Mouse (Mus musculus): Measurements from ENCODE around the gene Homez. TPM values are rescaled to one million over a fixed set of nuclear protein-coding genes. Genes with fewer than 3 reads are reported as not detected.

The Homez gene
- polyA plus RNA-seq, 1 experiment from 2014 or later, result 19.9 TPM

- H3K27me3 ChIP-seq (ENCODE audit: insufficient read depth, low read length), result no peaks in the 10 kb centered on the region
- H3K27ac ChIP-seq (ENCODE audit: low read length), result peak overlapping the region; percentile 96
- peak overlapping the region; percentile 93 for H3K4me3 ChIP-seq (ENCODE audit: low read length)
- peak; percentile 72 for ATAC-seq (ENCODE audit: low FRiP score, low TSS enrichment)
- peaks cover 29% of the 10 kb centered on the region for H3K36me3 ChIP-seq (ENCODE audit: insufficient read depth, low read length)
- H3K4me2 ChIP-seq (replicated peaks; ENCODE audit: low read depth, low read length), result peak overlapping the region; percentile 82
- peak overlapping the region; percentile 100 for H3K9ac ChIP-seq (replicated peaks; ENCODE audit: low read length)
- no peaks in the 10 kb centered on the region for H3K9me3 ChIP-seq (ENCODE audit: low read length)
- WGBS, result under 1% methylated on average over 38 of the region's 54 CpGs
- H3K4me1 ChIP-seq (ENCODE audit: insufficient read depth, low read length), result peaks cover 31% of the 10 kb centered on the region
These were observed 23.8 kb upstream of the Homez start for GRCm38 (mm10) chr14:54894296-54895151.

GRCm38 (mm10) chr14:54893651-54894181 lies 23.0 kb upstream of the Homez start:
- H3K27ac ChIP-seq (ENCODE audit: low read length), result peak overlapping the region; percentile 96
- peak; percentile 99 for ATAC-seq (ENCODE audit: low FRiP score, low TSS enrichment)

GRCm38 (mm10) chr14:54892200-54892599 lies 21.4 kb upstream of the Homez start, which contains the start of gene Pabpn1:
Pabpn1 (plus strand) TSS chr14:54892500.
- H3K9me3 ChIP-seq (ENCODE audit: low read length), result no peaks in the 10 kb centered on the region
- peaks cover 25% of the 10 kb centered on the region for H3K4me1 ChIP-seq (ENCODE audit: insufficient read depth, low read length)
- WGBS, result 92% methylated on average over 3 of the region's 3 CpGs

More at GRCm38 (mm10) chr14:54893651-54894181, 23.0 kb upstream of the Homez start:
- 0% methylated on average over 38 of the region's 38 CpGs for WGBS
- peak overlapping the region; percentile 53 for H3K4me2 ChIP-seq (replicated peaks; ENCODE audit: low read depth, low read length)
- no peaks in the 10 kb centered on the region for H3K27me3 ChIP-seq (ENCODE audit: insufficient read depth, low read length)
- H3K4me1 ChIP-seq (ENCODE audit: insufficient read depth, low read length), result peaks cover 31% of the 10 kb centered on the region
- H3K4me3 ChIP-seq (ENCODE audit: low read length), result peak overlapping the region; percentile 93
- peaks cover 29% of the 10 kb centered on the region for H3K36me3 ChIP-seq (ENCODE audit: insufficient read depth, low read length)
- H3K9ac ChIP-seq (replicated peaks; ENCODE audit: low read length), result peak overlapping the region; percentile 100
- no peaks in the 10 kb centered on the region for H3K9me3 ChIP-seq (ENCODE audit: low read length)

GRCm38 (mm10) chr14:54885309-54885708 lies 14.5 kb upstream of the Homez start:
- ATAC-seq (ENCODE audit: low FRiP score, low TSS enrichment), result no peak
- Histone ChIP-seq H3K4me3 (ENCODE audit: low read length) (no peak overlapping the region), H3K27me3 (ENCODE audit: insufficient read depth, low read length) (no peaks in the 10 kb centered on the region), H3K36me3 (ENCODE audit: insufficient read depth, low read length) (0 out of 2 replicates have a peak, but pooled peaks cover 2% of the 10 kb centered on the region), H3K9me3 (ENCODE audit: low read length) (no peaks in the 10 kb centered on the region), H3K9ac (replicated peaks; ENCODE audit: low read length) (0 out of 2 replicates have a peak overlapping the region, but pooled peaks have one; percentile 15), H3K4me1 (ENCODE audit: insufficient read depth, low read length) (peaks cover 22% of the 10 kb centered on the region), H3K27ac (ENCODE audit: low read length) (no peak overlapping the region), H3K4me2 (replicated peaks; ENCODE audit: low read depth, low read length) (peak overlapping the region; percentile 69; the same call in 1 of the 2 replicates)
- WGBS, result 83% methylated on average over 11 of the region's 11 CpGs

More at GRCm38 (mm10) chr14:54892200-54892599, 21.4 kb upstream of the Homez start, which contains the start of gene Pabpn1:
- peaks cover 18% of the 10 kb centered on the region for H3K36me3 ChIP-seq (ENCODE audit: insufficient read depth, low read length)
- H3K4me3 ChIP-seq (ENCODE audit: low read length), result peak within 1 kb of the TSS; percentile 93
- peak within 1 kb of the TSS; percentile 68 for H3K9ac ChIP-seq (replicated peaks; ENCODE audit: low read length)
- H3K4me2 ChIP-seq (replicated peaks; ENCODE audit: low read depth, low read length), result peak within 1 kb of the TSS; percentile 53
- peak within 1 kb of the TSS; percentile 89 for H3K27ac ChIP-seq (ENCODE audit: low read length)
- no peaks in the 10 kb centered on the region for H3K27me3 ChIP-seq (ENCODE audit: insufficient read depth, low read length)
- ATAC-seq (ENCODE audit: low FRiP score, low TSS enrichment), result no peak

GRCm38 (mm10) chr14:54884022-54884712 lies 13.4 kb upstream of the Homez start:
- 12% methylated on average over 21 of the region's 21 CpGs for WGBS
- peak overlapping the region; percentile 81 for H3K4me3 ChIP-seq (ENCODE audit: low read length)
- H3K36me3 ChIP-seq (ENCODE audit: insufficient read depth, low read length), result 0 out of 2 replicates have a peak, but pooled peaks cover 2% of the 10 kb centered on the region
- no peaks in the 10 kb centered on the region for H3K27me3 ChIP-seq (ENCODE audit: insufficient read depth, low read length)
- H3K9me3 ChIP-seq (ENCODE audit: low read length), result no peaks in the 10 kb centered on the region
- H3K9ac ChIP-seq (replicated peaks; ENCODE audit: low read length), result peak overlapping the region; percentile 91
- peak; percentile 7; the same call in 1 of the 2 replicates for ATAC-seq (ENCODE audit: low FRiP score, low TSS enrichment)
- peak overlapping the region; percentile 99 for H3K27ac ChIP-seq (ENCODE audit: low read length)
- H3K4me2 ChIP-seq (replicated peaks; ENCODE audit: low read depth, low read length), result peak overlapping the region; percentile 69
- H3K4me1 ChIP-seq (ENCODE audit: insufficient read depth, low read length), result peaks cover 22% of the 10 kb centered on the region

GRCm38 (mm10) chr14:54883154-54884021 lies 12.6 kb upstream of the Homez start, which contains the start of the genes Bcl2l2 and Gm20521:
Bcl2l2 (plus strand) TSS chr14:54883377.
Gm20521 (plus strand) TSS chr14:54883441.
- H3K9me3 ChIP-seq (ENCODE audit: low read length), result no peaks in the 10 kb centered on the region
- H3K9ac ChIP-seq (replicated peaks; ENCODE audit: low read length), result peak within 1 kb of the TSS; percentile 91
- H3K4me3 ChIP-seq (ENCODE audit: low read length), result peak within 1 kb of the TSS; percentile 81
- no peaks in the 10 kb centered on the region for H3K27me3 ChIP-seq (ENCODE audit: insufficient read depth, low read length)
- peak; percentile 94 for ATAC-seq (ENCODE audit: low FRiP score, low TSS enrichment)
- peak within 1 kb of the TSS; percentile 69 for H3K4me2 ChIP-seq (replicated peaks; ENCODE audit: low read depth, low read length)
- WGBS, result under 1% methylated on average over 24 of the region's 27 CpGs
- H3K36me3 ChIP-seq (ENCODE audit: insufficient read depth, low read length), result 0 out of 2 replicates have a peak, but pooled peaks cover 2% of the 10 kb centered on the region
- peak within 1 kb of the TSS; percentile 99 for H3K27ac ChIP-seq (ENCODE audit: low read length)
- peaks cover 22% of the 10 kb centered on the region for H3K4me1 ChIP-seq (ENCODE audit: insufficient read depth, low read length)

- H3K4me1 ChIP-seq (ENCODE audit: insufficient read depth, low read length), result peaks cover 14% of the 10 kb centered on the region
- H3K27ac ChIP-seq (ENCODE audit: low read length), result peak within 1 kb of the TSS; percentile 88
- ATAC-seq (ENCODE audit: low FRiP score, low TSS enrichment), result peak; percentile 82
- H3K4me3 ChIP-seq (ENCODE audit: low read length), result peak within 1 kb of the TSS; percentile 85
- H3K9ac ChIP-seq (replicated peaks; ENCODE audit: low read length), result peak within 1 kb of the TSS; percentile 87
- H3K27me3 ChIP-seq (ENCODE audit: insufficient read depth, low read length), result no peaks in the 10 kb centered on the region
- H3K9me3 ChIP-seq (ENCODE audit: low read length), result no peaks in the 10 kb centered on the region
- no peaks in the 10 kb centered on the region for H3K36me3 ChIP-seq (ENCODE audit: insufficient read depth, low read length)
- WGBS, result under 1% methylated on average over 44 of the region's 61 CpGs
- H3K4me2 ChIP-seq (replicated peaks; ENCODE audit: low read depth, low read length), result peak within 1 kb of the TSS; percentile 99
These were observed 6.4 kb upstream of the Homez start, which contains the start of gene Ppp1r3e for GRCm38 (mm10) chr14:54877048-54877715. Ppp1r3e (minus strand) TSS chr14:54877550.

- peaks cover 14% of the 10 kb centered on the region for H3K4me1 ChIP-seq (ENCODE audit: insufficient read depth, low read length)
- no peaks in the 10 kb centered on the region for H3K27me3 ChIP-seq (ENCODE audit: insufficient read depth, low read length)
- peak overlapping the region; percentile 99 for H3K4me2 ChIP-seq (replicated peaks; ENCODE audit: low read depth, low read length)
- H3K9ac ChIP-seq (replicated peaks; ENCODE audit: low read length), result peak overlapping the region; percentile 87
- no peaks in the 10 kb centered on the region for H3K36me3 ChIP-seq (ENCODE audit: insufficient read depth, low read length)
- peak; percentile 92 for ATAC-seq (ENCODE audit: low FRiP score, low TSS enrichment)
- WGBS, result under 1% methylated on average over 59 of the region's 72 CpGs
- H3K4me3 ChIP-seq (ENCODE audit: low read length), result peak overlapping the region; percentile 85
- peak overlapping the region; percentile 88 for H3K27ac ChIP-seq (ENCODE audit: low read length)
- no peaks in the 10 kb centered on the region for H3K9me3 ChIP-seq (ENCODE audit: low read length)
These were observed 5.8 kb upstream of the Homez start for GRCm38 (mm10) chr14:54876539-54877047.
